Mouse (Mus musculus): ENCODE data around the gene Cox7a1. TPM values are rescaled to one million over a fixed set of nuclear protein-coding genes. Genes with fewer than 3 reads are reported as not detected.

Cox7a1 gene
- total RNA-seq (2014; rRNA removed) (not detected in 2 replicates), polyA plus RNA-seq (2015; fragmentation: Nextera tagmentation; extraction: Ambion mirVana) (8.1 and 9.7 TPM in 2 replicates)

DNA sequence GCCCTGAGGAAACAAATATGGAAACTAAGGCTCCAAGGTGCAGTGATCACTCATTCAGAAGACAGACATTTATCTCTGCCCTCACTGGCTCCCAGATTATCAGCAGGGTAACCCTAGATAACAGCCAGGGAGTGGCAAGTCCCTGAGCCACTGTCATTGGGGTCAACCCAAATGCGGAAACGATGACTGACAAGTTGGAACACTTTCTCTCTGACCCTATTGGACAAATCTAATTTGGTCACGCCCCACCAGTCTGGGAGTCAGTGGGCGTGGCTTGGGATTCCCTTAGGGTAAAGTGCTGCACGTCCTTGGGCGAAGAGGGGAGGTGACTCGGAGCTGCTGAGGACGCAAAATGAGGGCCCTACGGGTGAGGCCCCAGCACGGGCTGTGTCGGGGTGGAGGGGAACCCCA is at the start of gene Cox7a1:
TSS of gene Cox7a1 (plus strand) at position 266 of the 411 bp plus-strand sequence.
- no peak within 1 kb of the TSS for H3K9ac ChIP-seq (replicated peaks; ENCODE audit: low read length)
- ATAC-seq (peak; percentile 56), DNase-seq (ENCODE audit: low spot score) (peak; percentile 74)
- peak within 1 kb of the TSS; percentile 50 for H3K4me2 ChIP-seq (ENCODE audit: low read depth, low read length)
- TF ChIP-seq CTCF (IDR thresholded peaks at IDR 0.05; ENCODE audit: low read depth): no peak
- no peaks in the 10 kb centered on the region for H3K9me3 ChIP-seq (ENCODE audit: low read length)
- peaks cover 3% of the 10 kb centered on the region; the same call in 1 of the 2 replicates for H3K4me1 ChIP-seq (ENCODE audit: insufficient read depth, low read length)
- H3K4me3 ChIP-seq (ENCODE audit: low read length): peak within 1 kb of the TSS; percentile 15
- WGBS: 3% methylated on average over 11 of the region's 11 CpGs
- H3K27me3 ChIP-seq (ENCODE audit: insufficient read depth, low read length): no peaks in the 10 kb centered on the region
- H3K36me3 ChIP-seq (ENCODE audit: insufficient read depth, low read length): peaks cover 34% of the 10 kb centered on the region
- no peak within 1 kb of the TSS for H3K27ac ChIP-seq

DNA sequence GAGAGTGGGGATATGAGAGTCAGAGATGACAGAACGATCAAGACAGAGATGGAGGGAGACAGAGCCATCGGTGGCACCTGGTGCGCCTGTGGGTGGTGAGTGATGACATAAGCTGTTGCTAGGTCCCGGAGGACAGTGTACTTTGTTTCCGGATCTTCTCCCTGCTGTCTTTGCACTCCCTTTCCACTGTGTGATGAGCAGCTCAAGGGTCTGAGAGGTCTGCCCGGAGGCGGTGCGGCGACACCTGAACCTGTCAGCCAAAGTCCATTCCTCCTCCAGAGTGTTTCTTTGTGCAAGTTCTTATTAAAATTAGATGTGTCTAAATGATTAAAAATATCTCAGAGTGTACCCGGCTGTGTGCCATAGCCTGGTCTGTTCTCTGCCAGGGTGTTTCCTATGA is 47.1 kb upstream of the Cox7a1 start:
- Histone ChIP-seq H3K9ac (replicated peaks; ENCODE audit: low read length) (no peak overlapping the region), H3K27ac (no peak overlapping the region), H3K4me2 (ENCODE audit: low read depth, low read length) (no peak overlapping the region), H3K27me3 (ENCODE audit: insufficient read depth, low read length) (no peaks in the 10 kb centered on the region), H3K9me3 (ENCODE audit: low read length) (no peaks in the 10 kb centered on the region), H3K4me1 (ENCODE audit: insufficient read depth, low read length) (no peaks in the 10 kb centered on the region), H3K4me3 (ENCODE audit: low read length) (no peak overlapping the region), H3K36me3 (ENCODE audit: insufficient read depth, low read length) (peaks cover 28% of the 10 kb centered on the region)
- ATAC-seq (no peak), DNase-seq (ENCODE audit: low spot score) (no peak)
- no peak for TF ChIP-seq CTCF (IDR thresholded peaks at IDR 0.05; ENCODE audit: low read depth)
- WGBS: 92% methylated on average over 10 of the region's 10 CpGs

DNA sequence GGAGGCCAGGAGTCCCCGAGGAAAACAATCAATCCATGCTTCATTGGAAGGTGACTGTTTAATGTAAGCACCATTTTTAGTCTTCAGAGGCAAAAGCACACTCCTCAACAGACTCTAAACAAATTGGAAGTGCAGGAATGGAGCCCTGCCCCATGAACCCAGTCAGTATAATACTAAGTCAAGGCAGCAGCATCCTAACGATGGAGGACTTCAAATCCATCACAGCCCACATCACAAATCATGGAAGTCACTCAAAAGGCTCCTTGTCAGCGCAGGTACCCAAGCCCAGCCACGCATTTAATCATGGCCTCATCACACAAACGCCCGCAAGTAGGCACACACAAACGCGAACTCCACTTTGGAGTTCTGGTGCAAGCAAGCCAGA is 40.8 kb upstream of the Cox7a1 start:
- no peak for TF ChIP-seq CTCF (IDR thresholded peaks at IDR 0.05; ENCODE audit: low read depth)

DNA sequence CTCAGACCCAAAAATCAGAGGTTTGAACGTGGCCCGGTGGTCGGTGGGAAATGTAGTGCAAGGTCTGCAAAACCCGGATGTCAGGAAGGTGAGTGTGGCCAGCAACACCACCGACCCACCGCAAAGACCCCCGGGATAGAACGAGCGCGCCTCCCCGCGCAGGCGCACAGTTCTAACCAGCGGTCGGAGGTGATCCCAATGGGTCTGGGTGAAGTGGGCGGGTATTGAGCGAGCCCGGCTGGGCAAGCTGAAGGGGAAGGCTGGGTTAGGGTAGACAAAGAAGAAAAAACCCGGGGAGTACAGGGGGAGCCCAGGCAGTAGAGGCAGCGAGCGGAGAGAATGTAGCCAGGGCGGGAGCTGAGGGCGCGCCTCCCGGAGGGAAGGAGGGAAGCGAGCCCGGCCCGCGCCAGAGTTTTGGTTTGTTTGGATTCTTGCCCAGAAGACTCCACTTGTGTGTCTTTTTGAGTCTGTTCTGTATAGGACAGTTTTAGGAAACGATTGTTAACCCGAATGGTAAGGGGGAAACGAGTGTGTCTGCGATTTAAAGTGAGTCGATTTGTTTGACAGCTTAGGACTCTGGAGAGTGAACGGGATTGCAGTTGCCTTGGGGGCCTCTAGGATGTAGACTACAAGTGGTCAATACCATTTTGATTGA is 40.3 kb upstream of the Cox7a1 start:
- TF ChIP-seq CTCF (IDR thresholded peaks at IDR 0.05; ENCODE audit: low read depth): peak; percentile 22; the same call in 1 of the 2 replicates
- Histone ChIP-seq H3K36me3 (ENCODE audit: insufficient read depth, low read length) (no peaks in the 10 kb centered on the region), H3K4me2 (ENCODE audit: low read depth, low read length) (peak overlapping the region; percentile 67), H3K27ac (peak overlapping the region; percentile 64), H3K4me3 (ENCODE audit: low read length) (peak overlapping the region; percentile 43), H3K27me3 (ENCODE audit: insufficient read depth, low read length) (no peaks in the 10 kb centered on the region), H3K9ac (replicated peaks; ENCODE audit: low read length) (peak overlapping the region; percentile 29), H3K9me3 (ENCODE audit: low read length) (no peaks in the 10 kb centered on the region), H3K4me1 (ENCODE audit: insufficient read depth, low read length) (no peaks in the 10 kb centered on the region)
- DNase-seq (ENCODE audit: low spot score): peak; percentile 94
- ATAC-seq: peak; percentile 97
- WGBS: 2% methylated on average over 35 of the region's 35 CpGs

More for the DNA sequence above, 40.8 kb upstream of the Cox7a1 start:
- no peaks in the 10 kb centered on the region for H3K4me1 ChIP-seq (ENCODE audit: insufficient read depth, low read length)
- H3K9ac ChIP-seq (replicated peaks; ENCODE audit: low read length): peak overlapping the region; percentile 29
- H3K4me2 ChIP-seq (ENCODE audit: low read depth, low read length): peak overlapping the region; percentile 67
- H3K27me3 ChIP-seq (ENCODE audit: insufficient read depth, low read length): no peaks in the 10 kb centered on the region
- peak overlapping the region; percentile 64 for H3K27ac ChIP-seq
- H3K9me3 ChIP-seq (ENCODE audit: low read length): no peaks in the 10 kb centered on the region
- ATAC-seq: no peak; the same call in 1 of the 2 replicates
- WGBS: 11% methylated on average over 8 of the region's 8 CpGs
- DNase-seq (ENCODE audit: low spot score): no peak
- peak overlapping the region; percentile 43 for H3K4me3 ChIP-seq (ENCODE audit: low read length)
- H3K36me3 ChIP-seq (ENCODE audit: insufficient read depth, low read length): no peaks in the 10 kb centered on the region

DNA sequence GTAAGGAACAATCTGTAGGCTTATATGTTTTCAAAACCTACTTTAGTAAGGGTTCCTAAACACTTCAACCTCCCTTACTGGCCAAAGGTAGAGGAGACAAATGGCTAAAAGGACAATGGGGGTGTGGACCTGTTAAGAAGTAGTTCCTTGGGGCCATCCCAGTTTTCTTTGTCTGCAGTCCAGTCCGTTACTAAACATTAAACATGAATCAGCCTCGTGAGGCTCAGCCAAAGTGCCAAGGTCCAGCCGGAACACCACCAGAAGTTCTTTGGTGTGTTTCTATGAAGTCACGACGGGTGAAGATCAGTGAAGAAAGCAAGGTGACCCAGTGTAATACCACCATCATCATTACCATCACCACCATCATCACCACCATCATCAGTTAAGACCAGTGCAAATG is 36.9 kb upstream of the Cox7a1 start:
- Histone ChIP-seq H3K4me1 (ENCODE audit: insufficient read depth, low read length) (no peaks in the 10 kb centered on the region), H3K27me3 (ENCODE audit: insufficient read depth, low read length) (no peaks in the 10 kb centered on the region), H3K4me2 (ENCODE audit: low read depth, low read length) (no peak overlapping the region), H3K9me3 (ENCODE audit: low read length) (peaks cover 13% of the 10 kb centered on the region), H3K9ac (replicated peaks; ENCODE audit: low read length) (no peak overlapping the region), H3K27ac (no peak overlapping the region), H3K36me3 (ENCODE audit: insufficient read depth, low read length) (no peaks in the 10 kb centered on the region; the same call in 1 of the 2 replicates), H3K4me3 (ENCODE audit: low read length) (no peak overlapping the region)
- TF ChIP-seq CTCF (IDR thresholded peaks at IDR 0.05; ENCODE audit: low read depth): no peak
- ATAC-seq: no peak
- 97% methylated on average over 5 of the region's 5 CpGs for WGBS
- no peak for DNase-seq (ENCODE audit: low spot score)

DNA sequence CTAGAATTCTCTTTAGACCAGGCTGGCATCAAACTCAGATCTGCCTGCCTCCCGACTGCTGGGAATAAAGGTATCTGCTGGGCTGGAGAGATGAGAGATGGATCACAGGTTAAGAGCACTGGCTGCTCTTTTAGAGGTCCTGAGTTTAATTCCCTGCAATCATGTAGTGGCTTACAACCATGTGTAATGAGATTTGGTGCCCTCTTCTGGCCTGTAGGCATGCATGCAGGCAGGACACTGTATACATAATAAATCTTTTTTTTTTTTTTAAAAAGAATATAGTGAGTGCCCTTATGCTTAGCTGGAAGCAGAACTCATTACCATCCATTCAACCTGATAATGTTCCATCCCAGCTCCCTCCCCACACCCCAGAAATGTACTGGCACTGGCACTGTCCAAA is 29.9 kb upstream of the Cox7a1 start:
- peaks cover 11% of the 10 kb centered on the region; the same call in 1 of the 2 replicates for H3K36me3 ChIP-seq (ENCODE audit: insufficient read depth, low read length)
- H3K27me3 ChIP-seq (ENCODE audit: insufficient read depth, low read length): no peaks in the 10 kb centered on the region
- peaks cover 42% of the 10 kb centered on the region for H3K9me3 ChIP-seq (ENCODE audit: low read length)
- H3K9ac ChIP-seq (replicated peaks; ENCODE audit: low read length): no peak overlapping the region
- H3K4me1 ChIP-seq (ENCODE audit: insufficient read depth, low read length): no peaks in the 10 kb centered on the region
- H3K4me3 ChIP-seq (ENCODE audit: low read length): no peak overlapping the region
- ATAC-seq (no peak), DNase-seq (ENCODE audit: low spot score) (no peak)
- WGBS: 90% methylated on average over 1 of the region's 1 CpGs
- no peak overlapping the region for H3K4me2 ChIP-seq (ENCODE audit: low read depth, low read length)
- H3K27ac ChIP-seq: no peak overlapping the region
- no peak for TF ChIP-seq CTCF (IDR thresholded peaks at IDR 0.05; ENCODE audit: low read depth)

DNA sequence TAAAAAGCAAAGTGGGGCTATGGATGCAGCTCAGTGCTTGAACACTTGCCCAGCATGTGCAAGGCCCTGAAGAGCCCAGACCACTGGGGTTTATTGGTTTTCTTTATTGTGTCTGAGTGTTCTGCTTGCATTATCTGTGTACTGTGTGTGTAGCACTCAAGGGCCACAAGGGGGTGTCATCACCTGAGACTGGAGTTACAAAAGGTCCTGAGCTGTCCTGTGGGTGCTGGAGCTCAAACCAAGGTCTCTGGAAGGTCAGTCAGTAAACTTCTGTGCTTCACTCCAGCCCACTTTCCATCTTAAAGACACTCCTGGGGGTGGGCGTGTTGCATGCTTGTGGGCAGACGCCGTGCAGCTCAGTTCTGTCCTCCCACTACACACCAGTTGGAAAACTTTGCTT is 28.4 kb upstream of the Cox7a1 start:
- peaks cover 41% of the 10 kb centered on the region for H3K9me3 ChIP-seq (ENCODE audit: low read length)

More for the DNA sequence above, 28.4 kb upstream of the Cox7a1 start:
- no peak for TF ChIP-seq CTCF (IDR thresholded peaks at IDR 0.05; ENCODE audit: low read depth)
- H3K27me3 ChIP-seq (ENCODE audit: insufficient read depth, low read length): no peaks in the 10 kb centered on the region
- H3K4me2 ChIP-seq (ENCODE audit: low read depth, low read length): no peak overlapping the region
- ATAC-seq: no peak
- DNase-seq (ENCODE audit: low spot score): no peak
- 99% methylated on average over 3 of the region's 3 CpGs for WGBS
- H3K4me1 ChIP-seq (ENCODE audit: insufficient read depth, low read length): no peaks in the 10 kb centered on the region
- no peak overlapping the region for H3K9ac ChIP-seq (replicated peaks; ENCODE audit: low read length)
- no peak overlapping the region for H3K27ac ChIP-seq
- H3K4me3 ChIP-seq (ENCODE audit: low read length): no peak overlapping the region
- H3K36me3 ChIP-seq (ENCODE audit: insufficient read depth, low read length): peaks cover 23% of the 10 kb centered on the region

Data from hindbrain, postnatal 0 days (tissue).